Mouse (Mus musculus) stomach, adult 2 months (tissue): ENCODE results near the gene Lmod3. TPM values are rescaled to one million over a fixed set of nuclear protein-coding genes. Genes with fewer than 3 reads are reported as not detected.

Experiments
- polyA plus RNA-seq: library from polyadenylated mRNA; depleted of rRNA; stranded (reverse); fragments of >200 nt; gene quantifications from 2 replicates; pipeline ENCODE4 v1.2.3, GENCODE M21; 2012; rRNA removed

Gene Lmod3
- 0.13 and 0.15 TPM in 2 replicates for polyA plus RNA-seq

DNA sequence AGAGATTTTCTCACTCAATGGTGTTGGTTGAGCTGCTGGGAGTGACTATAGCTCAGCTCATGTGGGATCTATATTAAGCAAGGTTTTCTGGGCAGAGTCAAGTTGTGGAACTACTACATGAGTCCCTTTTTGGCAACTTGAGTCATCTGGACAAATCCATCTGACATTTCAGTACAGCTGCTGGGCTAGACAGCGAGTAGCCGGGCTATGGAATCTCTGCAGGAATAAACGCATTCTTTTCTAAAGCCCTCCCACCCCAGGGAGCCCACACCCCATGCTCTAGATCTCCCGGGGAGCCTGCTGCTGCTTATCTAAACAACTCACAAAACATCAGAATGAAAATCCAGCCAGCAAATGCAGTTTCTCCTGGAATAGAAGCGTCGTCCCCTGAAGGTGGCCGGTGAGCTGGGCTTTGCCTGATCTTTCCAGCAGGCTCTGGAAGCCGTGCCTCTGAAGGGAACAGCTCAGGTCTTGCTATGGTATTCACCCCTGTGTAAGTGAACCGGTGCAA, at the start of gene Lmod3:
Lmod3 (minus strand) TSS at position 49 of the 511 bp plus-strand sequence.

GRCm38 (mm10) chr6:97210191-97210961, 42.2 kb downstream of the Lmod3 start, which contains the start of gene Arl6ip5:
Gene Arl6ip5, plus strand, starts transcription at chr6:97210689.

GRCm38 (mm10) chr6:97205439-97205885, 47.1 kb downstream of the Lmod3 start, which contains the start of gene Uba3:
Gene Uba3, minus strand, starts transcription at chr6:97205647.

Other genes with a start within 250 kb of the Lmod3 start
- gene Fam19a4, start 192.3 kb downstream of the Lmod3 start, polyA plus RNA-seq = 0.17 and 0.44 TPM in 2 replicates
- gene Eogt, start 103.6 kb downstream of the Lmod3 start, polyA plus RNA-seq = 1.6 and 4.3 TPM in 2 replicates
- gene Tmf1, start 73.6 kb downstream of the Lmod3 start, polyA plus RNA-seq = 0.85 and 1.00 TPM in 2 replicates
- 1.5 and 2.1 TPM in 2 replicates for gene Uba3, start 47.1 kb downstream of the Lmod3 start, polyA plus RNA-seq
- gene Arl6ip5, start 42.1 kb downstream of the Lmod3 start, polyA plus RNA-seq = 21.6 and 22.7 TPM in 2 replicates